Mouse (Mus musculus) lung, adult 2 months (tissue): ENCODE data around the gene Mrnip. TPM values are rescaled to one million over a fixed set of nuclear protein-coding genes. Genes with fewer than 3 reads are reported as not detected.

ENCODE experiments used
- DNase-seq: peaks from one replicate; pipeline ENCODE4 v3.0.0; 2022
- H3K4me1 ChIP-seq: fragments of 200-500 bp; 2 replicates; pipeline ENCODE4 v1.6.1; 2011; ENCODE audit warnings: low read length; ENCODE audit not compliant: control insufficient read depth, insufficient read depth
- H3K4me3 ChIP-seq: fragments of 200-500 bp; replicated peaks from 2 replicates; pipeline ENCODE3; 2011; ENCODE audit warnings: low read depth, mild to moderate bottlenecking, control low read depth, low read length; ENCODE audit errors: extremely low read depth
- CTCF ChIP-seq: fragments of 200-500 bp; IDR thresholded peaks from 2 replicates; pipeline ENCODE4 v1.5.1; 2011; ENCODE audit warnings: mild to moderate bottlenecking, low read length, control low read depth; ENCODE audit not compliant: insufficient read depth
- POLR2A ChIP-seq: fragments of 200-500 bp; IDR thresholded peaks from 2 replicates; pipeline ENCODE4 v1.6.1; 2011; ENCODE audit warnings: low read depth, mild to moderate bottlenecking, control low read depth, low read length, borderline replicate concordance; ENCODE audit errors: extremely low read depth
- WGBS: fragments of 180-500 bp; shearing (Covaris S2); methylation state at CpG from one replicate; pipeline ENCODE4 v1.1.7; 2018; 5-methylcytosine and 5-hydroxymethylcytosine counted together
- polyA plus RNA-seq: library from polyadenylated mRNA; depleted of rRNA; stranded (reverse); fragments of >200 nt; gene quantifications from 2 replicates; pipeline ENCODE4 v1.2.3, GENCODE M21; 2012

The Mrnip gene
- polyA plus RNA-seq, 1 experiment, result 4.5 TPM

DNA sequence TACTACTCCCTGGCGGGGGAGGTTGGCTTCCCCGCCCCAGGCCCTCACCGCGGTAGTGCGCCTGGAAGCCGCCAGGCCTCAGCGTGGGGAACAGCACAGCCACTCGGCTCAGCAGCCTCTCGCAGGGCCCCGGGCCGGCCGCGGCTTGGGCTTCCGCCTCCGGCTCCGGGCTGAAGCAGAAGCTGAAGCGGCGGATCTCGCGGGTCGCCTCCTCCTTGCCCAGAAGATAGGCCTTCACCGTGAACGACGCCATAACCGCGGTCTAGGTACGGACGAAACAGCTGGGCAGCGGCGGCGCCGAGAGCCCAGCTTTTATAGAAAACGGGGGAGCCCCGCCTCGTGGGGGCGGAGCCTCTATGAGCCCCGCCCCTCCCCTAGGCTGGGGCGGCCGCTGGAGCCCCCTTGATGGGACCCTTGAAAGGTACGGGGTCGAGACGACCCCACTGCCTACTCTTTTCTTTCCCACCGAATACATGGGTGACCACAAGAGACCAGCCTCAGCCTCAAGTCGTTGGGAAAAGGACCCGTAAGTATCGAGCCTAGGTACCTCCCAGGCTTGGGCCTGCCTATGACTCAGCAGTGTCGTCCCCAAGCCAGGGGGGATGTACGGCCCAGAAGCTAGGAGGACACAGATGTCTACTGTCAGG lies 36.4 kb downstream of the Mrnip start, which contains the start of the genes Sqstm1 and Mgat4b:
TSS of gene Sqstm1 (minus strand) at position 323 of the 647 bp plus-strand sequence.
TSS of gene Mgat4b (plus strand) at position 386 of the 647 bp plus-strand sequence.
- under 1% methylated on average over 48 of the region's 48 CpGs for WGBS
- peak; percentile 91 for DNase-seq
- peak within 1 kb of the TSS; percentile 68 for H3K4me3 ChIP-seq
- H3K4me1 ChIP-seq, result peaks cover 29% of the 10 kb centered on the region
- TF ChIP-seq CTCF (no peak), POLR2A (peak; percentile 99)

- peaks cover 29% of the 10 kb centered on the region for H3K4me1 ChIP-seq
- H3K4me3 ChIP-seq, result peak overlapping the region; percentile 68
- TF ChIP-seq CTCF, result no peak
- TF ChIP-seq POLR2A, result no peak
- 79% methylated on average over 3 of the region's 3 CpGs for WGBS
- DNase-seq, result no peak
These were observed 37.2 kb downstream of the Mrnip start for GRCm38 (mm10) chr11:50211322-50212059.

GRCm38 (mm10) chr11:50212060-50212739 lies 38.0 kb downstream of the Mrnip start:
- no peak for DNase-seq
- TF ChIP-seq CTCF (no peak), POLR2A (no peak)
- peaks cover 29% of the 10 kb centered on the region for H3K4me1 ChIP-seq
- H3K4me3 ChIP-seq, result no peak overlapping the region
- WGBS, result 53% methylated on average over 3 of the region's 3 CpGs

GRCm38 (mm10) chr11:50212848-50213758 lies 38.9 kb downstream of the Mrnip start:
- DNase-seq, result peak; percentile 83
- 21% methylated on average over 11 of the region's 11 CpGs for WGBS
- Histone ChIP-seq H3K4me3 (peak overlapping the region; percentile 47), H3K4me1 (peaks cover 26% of the 10 kb centered on the region)
- TF ChIP-seq CTCF (no peak), POLR2A (peak; percentile 59; the same call in 1 of the 2 replicates)

GRCm38 (mm10) chr11:50214631-50215030 lies 40.4 kb downstream of the Mrnip start:
- 90% methylated on average over 6 of the region's 6 CpGs for WGBS
- no peak for DNase-seq
- TF ChIP-seq POLR2A (no peak), CTCF (no peak)
- peaks cover 20% of the 10 kb centered on the region for H3K4me1 ChIP-seq
- no peak overlapping the region for H3K4me3 ChIP-seq

DNA sequence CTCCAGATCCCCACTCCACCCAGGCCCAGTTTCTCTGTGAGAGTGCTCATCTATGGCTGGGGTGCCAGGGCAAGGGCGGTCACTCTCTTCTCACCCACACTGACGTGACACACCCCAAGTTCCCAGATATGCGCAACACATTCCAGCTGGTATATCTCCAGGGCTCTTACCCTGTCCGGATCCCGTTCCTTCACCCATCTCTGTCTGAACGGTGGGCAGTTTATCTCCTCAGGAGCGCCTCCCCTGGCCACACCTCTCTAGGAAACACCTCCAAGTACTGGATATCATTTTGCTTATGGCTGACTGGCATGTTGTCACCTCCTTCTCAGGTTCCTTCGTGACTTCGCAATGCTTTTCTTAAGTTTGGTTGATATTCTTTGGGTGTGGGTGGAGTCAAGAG lies 41.4 kb downstream of the Mrnip start:
- Histone ChIP-seq H3K4me3 (no peak overlapping the region), H3K4me1 (peaks cover 22% of the 10 kb centered on the region)
- no peak for DNase-seq
- TF ChIP-seq POLR2A (no peak), CTCF (no peak)
- WGBS, result 45% methylated on average over 9 of the region's 9 CpGs

- no peak for DNase-seq
These were observed 42.6 kb downstream of the Mrnip start for GRCm38 (mm10) chr11:50216724-50217366.

GRCm38 (mm10) chr11:50217811-50218210 lies 43.6 kb downstream of the Mrnip start:
- H3K4me3 ChIP-seq, result no peak overlapping the region
- 45% methylated on average over 4 of the region's 4 CpGs for WGBS
- H3K4me1 ChIP-seq, result peaks cover 8% of the 10 kb centered on the region
- TF ChIP-seq POLR2A, result no peak
- no peak for TF ChIP-seq CTCF
- DNase-seq, result no peak

More at GRCm38 (mm10) chr11:50216724-50217366, 42.6 kb downstream of the Mrnip start:
- Histone ChIP-seq H3K4me1 (peaks cover 16% of the 10 kb centered on the region), H3K4me3 (no peak overlapping the region)
- WGBS, result 79% methylated on average over 4 of the region's 4 CpGs
- TF ChIP-seq CTCF (no peak), POLR2A (no peak)

DNA sequence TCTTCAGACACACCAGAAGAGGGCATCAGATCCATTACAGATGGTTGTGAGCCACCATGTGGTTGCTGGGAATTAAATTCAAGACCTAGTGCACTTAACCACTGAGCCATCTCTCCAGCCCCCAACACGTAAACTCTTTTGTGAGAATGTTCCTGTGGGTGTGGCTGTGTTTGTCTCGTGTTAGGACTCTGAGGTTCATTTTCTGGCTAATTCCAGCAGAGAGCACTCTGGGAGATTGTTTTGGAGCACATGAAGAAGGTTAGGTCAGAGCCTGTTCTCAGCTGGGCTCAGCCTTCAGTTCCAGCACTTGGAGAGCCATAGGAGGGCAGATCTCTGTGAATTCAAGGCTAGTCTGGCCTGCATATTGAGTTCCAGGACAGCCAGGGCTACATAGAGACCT lies 45.6 kb downstream of the Mrnip start:
- no peak for TF ChIP-seq CTCF
- no peak for TF ChIP-seq POLR2A
- peaks cover 2% of the 10 kb centered on the region; the same call in 1 of the 2 replicates for H3K4me1 ChIP-seq
- DNase-seq, result no peak
- H3K4me3 ChIP-seq, result no peak overlapping the region
- 16% methylated on average over 2 of the region's 2 CpGs for WGBS
